Mouse (Mus musculus) ES-Bruce4 (cell line): ENCODE measurements around the gene H1f0. TPM values are rescaled to one million over a fixed set of nuclear protein-coding genes. Genes with fewer than 3 reads are reported as not detected.
A peak's percentile ranks its signal among the peaks of the same experiment; 100 is the strongest.
"Not testable (repeated sequence)": the region's sequence is repeated elsewhere in the genome, so short reads cannot be mapped to it uniquely, and the experiment has no call there.

Experiments used
- H3K27ac ChIP-seq: 2 replicates; pipeline ENCODE4 v1.5.1; 2012; ENCODE audit warnings: low read length, inconsistent platforms; ENCODE audit not compliant: insufficient read depth
- H3K27me3 ChIP-seq: 2 replicates; pipeline ENCODE4 v1.6.1; 2012; ENCODE audit warnings: mild to moderate bottlenecking, low read length, inconsistent platforms; ENCODE audit not compliant: control insufficient read depth, poor library complexity, insufficient read depth, severe bottlenecking
- H3K36me3 ChIP-seq: 2 replicates; pipeline ENCODE4 v1.6.1; 2012; ENCODE audit warnings: inconsistent platforms, mild to moderate bottlenecking, low read length, moderate library complexity; ENCODE audit not compliant: control insufficient read depth, poor library complexity, insufficient read depth, severe bottlenecking
- H3K4me1 ChIP-seq: one replicate; pipeline ENCODE4 v1.8.1; 2011; ENCODE audit warnings: low read length; ENCODE audit not compliant: control insufficient read depth, insufficient read depth
- H3K4me3 ChIP-seq: 2 replicates; pipeline ENCODE4 v1.5.1; 2011; ENCODE audit warnings: low read depth, mild to moderate bottlenecking, low read length
- H3K9ac ChIP-seq: 2 replicates; pipeline ENCODE4 v1.6.1; 2012; ENCODE audit warnings: low read depth, mild to moderate bottlenecking, inconsistent platforms; ENCODE audit not compliant: poor library complexity, severe bottlenecking
- H3K9me3 ChIP-seq: replicated peaks from 2 replicates; pipeline ENCODE4 v1.6.1; 2012; ENCODE audit warnings: mild to moderate bottlenecking, low read length, inconsistent platforms; ENCODE audit not compliant: control insufficient read depth, poor library complexity, insufficient read depth, severe bottlenecking
- CTCF ChIP-seq: IDR thresholded peaks from one replicate; pipeline ENCODE4 v1.8.1; 2011; ENCODE audit warnings: low read depth, low read length
- EP300 ChIP-seq: IDR thresholded peaks from 2 replicates; pipeline ENCODE4 v1.6.1; 2011; ENCODE audit warnings: low read depth, low read length; ENCODE audit not compliant: insufficient read depth
- POLR2A ChIP-seq: IDR thresholded peaks from one replicate; pipeline ENCODE4 v1.8.1; 2011; ENCODE audit warnings: low read length; ENCODE audit not compliant: insufficient read depth
- polyA plus RNA-seq: library from polyadenylated mRNA; stranded (reverse); fragments of >200 nt; gene quantifications from 2 replicates; pipeline ENCODE4 v1.2.4, GENCODE M21; 2011; ENCODE audit warnings: low read depth; ENCODE audit not compliant: missing spikeins, insufficient read depth, insufficient read length

H1f0 gene
- polyA plus RNA-seq, 1 experiment, result 59.8 TPM

DNA sequence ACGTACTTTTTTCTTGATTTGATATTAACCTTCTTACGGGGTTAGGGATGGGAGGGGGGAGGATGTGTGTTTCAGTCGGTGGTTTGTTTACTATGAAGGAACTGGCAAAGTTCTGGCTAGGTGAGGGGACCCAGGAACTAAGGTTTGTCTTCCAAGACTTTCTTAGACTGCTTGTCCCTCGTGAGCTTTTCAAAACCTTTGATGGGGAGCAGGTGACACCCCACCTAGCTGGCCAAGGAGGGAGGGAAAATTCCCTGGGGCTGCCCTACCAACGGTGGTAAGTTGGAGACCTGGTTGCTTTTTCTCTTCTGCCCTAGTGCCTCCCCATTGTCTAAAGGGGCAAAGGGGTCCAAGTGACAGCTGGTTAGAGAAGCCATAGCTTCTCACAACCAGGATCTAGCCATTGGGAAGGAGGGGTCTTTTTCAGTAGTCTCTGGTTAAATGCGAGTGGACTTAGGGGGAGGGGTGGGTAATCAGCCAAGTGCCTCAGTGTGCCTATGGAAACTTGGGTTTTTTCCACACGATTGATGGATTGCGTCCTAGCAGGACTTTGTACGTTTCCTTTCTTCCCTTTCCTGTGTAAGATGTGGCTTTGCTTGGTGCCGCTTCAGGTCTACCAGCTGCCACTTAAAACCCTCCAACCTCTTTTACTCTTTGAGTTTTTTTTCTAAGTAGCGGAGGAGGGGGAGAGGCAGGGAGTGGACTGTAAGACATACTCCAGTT is 1.4 kb downstream of the H1f0 start:
- Histone ChIP-seq H3K36me3 (no peaks in the 10 kb centered on the region), H3K27me3 (no peaks in the 10 kb centered on the region), H3K4me1 (no peaks in the 10 kb centered on the region), H3K4me3 (no peak overlapping the region), H3K9ac (no peak overlapping the region), H3K9me3 (no peaks in the 10 kb centered on the region), H3K27ac (no peak overlapping the region)
- no peak for TF ChIP-seq CTCF
- TF ChIP-seq POLR2A, result no peak
- no peak for TF ChIP-seq EP300

DNA sequence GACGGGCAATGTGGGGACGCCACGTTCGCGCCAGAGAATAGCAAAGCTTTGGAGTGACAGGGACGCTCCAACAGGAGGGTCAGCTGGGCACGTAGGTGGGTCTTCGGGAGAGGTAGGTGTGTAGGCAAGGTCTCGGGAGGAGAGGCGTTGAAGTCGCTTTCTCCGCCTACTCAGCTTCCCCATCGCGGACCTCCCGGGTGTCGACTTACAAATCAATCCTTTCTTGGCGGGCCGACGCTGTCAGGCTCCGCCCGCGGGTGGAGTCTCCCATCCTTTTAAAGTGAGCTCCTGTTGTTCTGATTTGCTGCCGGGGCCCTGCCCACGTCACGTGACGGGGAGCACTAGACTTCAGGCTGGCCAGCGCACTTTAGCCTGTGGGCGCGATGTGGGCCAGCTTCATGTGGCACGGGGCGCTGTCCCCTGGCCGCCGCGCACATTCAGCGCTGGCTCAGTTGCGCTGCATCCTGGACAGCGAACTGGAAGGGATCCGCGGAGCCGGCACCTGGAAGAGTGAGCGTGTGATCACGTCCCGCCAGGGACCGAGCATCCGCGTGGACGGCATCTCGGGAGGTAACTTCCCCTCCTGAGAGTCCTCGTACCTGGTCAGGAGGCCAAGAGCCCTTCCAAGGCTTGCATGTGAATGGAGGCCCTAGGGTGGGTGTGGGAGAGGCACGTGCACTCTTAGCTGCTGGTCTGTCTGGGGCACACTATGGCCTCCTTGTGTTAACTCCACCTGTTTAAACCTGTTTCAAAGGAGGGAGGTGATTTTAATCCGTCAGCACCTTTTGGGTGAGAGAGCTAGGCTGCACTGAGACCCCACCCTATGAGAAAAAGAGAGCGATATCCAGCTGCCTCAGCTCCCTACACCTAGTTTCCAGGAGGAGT is 2.5 kb downstream of the H1f0 start:
- Histone ChIP-seq H3K36me3 (no peaks in the 10 kb centered on the region), H3K27me3 (no peaks in the 10 kb centered on the region), H3K9ac (peak overlapping the region; percentile 7; the same call in 1 of the 2 replicates), H3K4me3 (peak overlapping the region; percentile 63), H3K27ac (no peak overlapping the region), H3K4me1 (no peaks in the 10 kb centered on the region), H3K9me3 (no peaks in the 10 kb centered on the region)
- TF ChIP-seq POLR2A (no peak), EP300 (peak; percentile 46; the same call in 1 of the 2 replicates)

DNA sequence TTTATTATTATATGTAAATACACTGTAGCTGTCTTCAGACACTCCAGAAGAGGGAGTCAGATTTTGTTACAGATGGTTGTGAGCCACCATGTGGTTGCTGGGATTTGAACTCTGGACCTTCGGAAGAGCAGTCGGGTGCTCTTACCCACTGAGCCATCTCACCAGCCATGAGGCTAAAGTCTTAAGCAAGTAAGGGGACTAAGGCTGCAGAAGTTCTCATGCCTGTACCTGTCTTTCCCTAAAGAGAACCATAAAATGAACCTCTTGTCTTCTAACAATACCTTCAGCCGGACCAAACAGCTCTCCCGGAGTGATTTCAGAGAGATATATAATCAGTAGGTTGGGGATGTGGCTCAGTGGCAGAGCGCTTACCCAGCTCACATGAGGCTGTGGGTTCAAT is 3.7 kb downstream of the H1f0 start:
- not testable (repeated sequence) for H3K27ac ChIP-seq, H3K9me3 ChIP-seq, H3K4me1 ChIP-seq, H3K4me3 ChIP-seq, H3K27me3 ChIP-seq, H3K9ac ChIP-seq, H3K36me3 ChIP-seq

DNA sequence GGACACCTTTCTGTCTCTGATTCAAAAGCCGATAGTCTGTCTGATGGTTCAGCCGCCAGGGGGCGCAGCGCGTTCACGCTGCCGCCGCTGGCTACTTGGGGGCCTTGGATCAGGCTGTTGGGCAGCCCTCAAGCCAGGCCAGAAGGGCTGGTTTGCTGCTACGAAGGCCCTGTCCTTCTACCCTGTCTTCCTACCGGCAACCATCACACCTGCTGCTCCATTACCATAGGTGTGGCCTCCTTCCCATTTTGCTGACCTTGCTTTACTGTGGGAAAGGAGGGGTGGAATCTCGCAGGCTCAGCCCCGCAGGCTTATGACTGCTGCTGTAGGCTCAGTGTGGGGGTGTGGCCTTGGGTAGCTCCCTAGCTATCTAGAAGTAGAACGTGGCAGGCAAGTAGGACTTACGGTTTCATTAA is 9.7 kb downstream of the H1f0 start:
- Histone ChIP-seq H3K27me3 (no peaks in the 10 kb centered on the region), H3K36me3 (peaks cover 9% of the 10 kb centered on the region; the same call in 1 of the 2 replicates), H3K9ac (no peak overlapping the region), H3K4me3 (no peak overlapping the region), H3K27ac (no peak overlapping the region), H3K4me1 (peaks cover 5% of the 10 kb centered on the region), H3K9me3 (no peaks in the 10 kb centered on the region)
- TF ChIP-seq EP300 (no peak), POLR2A (no peak), CTCF (peak; percentile 88)

DNA sequence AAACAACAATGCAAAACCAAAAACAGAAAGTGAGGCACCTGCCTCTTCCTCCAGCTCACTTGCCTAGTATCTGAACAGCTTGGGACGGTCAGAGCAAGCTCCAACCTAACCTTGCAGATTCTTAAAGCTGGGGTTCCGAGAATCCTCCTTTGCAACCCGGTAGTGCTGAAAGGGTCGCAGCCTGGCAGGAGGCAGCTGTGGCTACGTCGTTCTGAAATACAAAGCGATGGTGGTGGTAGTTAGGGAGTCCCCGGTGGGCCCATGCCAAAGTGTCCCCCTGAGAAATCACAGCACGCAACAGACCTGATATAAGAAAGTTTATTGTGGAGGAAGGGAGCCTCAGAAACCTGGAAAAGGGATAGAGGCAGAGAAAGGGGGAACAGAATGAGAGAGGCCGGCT is 10.1 kb downstream of the H1f0 start:
- Histone ChIP-seq H3K27me3 (no peaks in the 10 kb centered on the region), H3K36me3 (peaks cover 9% of the 10 kb centered on the region; the same call in 1 of the 2 replicates), H3K9ac (no peak overlapping the region), H3K9me3 (no peaks in the 10 kb centered on the region), H3K4me3 (no peak overlapping the region), H3K27ac (peak overlapping the region; percentile 13; the same call in 1 of the 2 replicates), H3K4me1 (peaks cover 5% of the 10 kb centered on the region)
- no peak for TF ChIP-seq EP300
- no peak for TF ChIP-seq POLR2A
- no peak for TF ChIP-seq CTCF

DNA sequence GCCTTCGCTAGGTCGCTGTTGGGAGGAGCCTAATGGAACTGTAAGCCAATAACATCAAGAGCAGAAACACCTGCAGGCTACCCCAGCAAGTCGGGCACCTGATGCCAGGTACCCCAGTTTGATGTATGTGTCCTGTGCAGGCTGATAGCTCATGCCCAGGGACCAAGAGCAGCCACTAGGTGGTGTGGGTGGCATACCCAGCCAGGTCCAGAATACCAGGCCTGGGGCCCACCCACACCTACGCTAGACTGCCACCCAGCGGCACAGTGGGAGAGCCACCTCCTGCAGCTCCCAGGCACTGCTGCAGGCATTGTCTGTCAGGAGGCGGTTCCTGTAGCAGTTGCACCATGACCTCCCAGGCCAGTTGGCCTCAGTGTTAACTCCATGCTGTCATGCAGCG is 10.6 kb downstream of the H1f0 start:
- Histone ChIP-seq H3K36me3 (peaks cover 9% of the 10 kb centered on the region; the same call in 1 of the 2 replicates), H3K27ac (no peak overlapping the region), H3K4me1 (peaks cover 5% of the 10 kb centered on the region), H3K9ac (no peak overlapping the region), H3K4me3 (no peak overlapping the region), H3K27me3 (no peaks in the 10 kb centered on the region), H3K9me3 (no peaks in the 10 kb centered on the region)
- no peak for TF ChIP-seq POLR2A
- peak; percentile 48; the same call in 1 of the 2 replicates for TF ChIP-seq EP300
- TF ChIP-seq CTCF, result peak; percentile 95
